Mouse (Mus musculus): ENCODE measurements around the gene Shisa7. TPM values are rescaled to one million over a fixed set of nuclear protein-coding genes. Genes with fewer than 3 reads are reported as not detected.
A peak's percentile ranks its signal among the peaks of the same experiment; 100 is the strongest.

The Shisa7 gene
- polyA plus RNA-seq, 1 experiment from 2014 or later, result 8.8 TPM

DNA sequence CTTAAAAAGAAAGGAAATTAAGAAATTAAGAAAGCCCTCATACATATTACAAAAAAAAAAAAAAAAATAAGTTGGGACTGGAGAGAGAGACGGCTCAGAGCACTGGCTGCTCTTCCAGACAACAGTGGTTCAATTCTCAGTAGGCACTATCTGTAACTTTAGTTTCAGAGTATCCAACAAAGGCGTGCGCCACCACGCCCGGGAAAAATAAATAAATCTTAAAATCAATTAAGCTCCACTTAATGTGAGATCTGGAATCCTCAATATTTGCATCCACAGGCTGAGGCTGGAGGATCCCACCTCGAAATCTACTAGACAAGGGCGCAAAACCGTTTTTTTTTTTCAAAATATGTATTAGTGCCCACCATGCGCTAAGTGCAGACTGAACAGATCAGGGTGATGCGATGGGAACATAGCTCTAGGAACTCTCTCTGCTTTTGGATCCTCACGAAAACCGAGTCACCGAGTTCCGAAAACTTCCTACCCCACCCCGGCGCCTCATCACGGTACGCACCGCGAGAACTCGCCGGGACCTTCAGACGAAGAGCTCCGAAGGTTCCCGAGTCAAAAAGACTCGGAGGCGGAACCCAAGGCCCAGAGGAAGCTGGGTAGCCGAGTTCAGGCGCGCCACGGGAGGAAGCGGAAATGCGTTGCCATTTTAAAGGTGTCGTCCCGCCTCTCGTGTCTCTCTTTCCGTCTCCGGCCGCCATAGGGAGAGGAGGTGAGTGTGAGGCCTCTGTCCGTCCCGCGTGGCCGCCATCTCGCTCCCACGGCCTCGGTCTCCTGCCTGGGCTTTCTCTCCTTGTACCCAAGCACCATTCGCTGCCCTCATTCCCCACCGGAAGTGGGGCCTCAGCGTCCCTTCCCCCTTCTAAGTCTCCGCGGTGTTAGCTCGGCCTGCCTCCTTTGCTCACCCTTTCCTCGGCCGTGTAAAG, 52.0 kb downstream of the Shisa7 start, which contains the start of gene Rpl28:
Gene Rpl28 (plus strand): TSS at position 597 of the 935 bp plus-strand sequence.
- Histone ChIP-seq H3K4me3 (replicated peaks) (peak within 1 kb of the TSS; percentile 70), H3K36me3 (peaks cover 35% of the 10 kb centered on the region), H3K27ac (peak within 1 kb of the TSS; percentile 85), H3K9me3 (no peaks in the 10 kb centered on the region), H3K27me3 (peaks cover 16% of the 10 kb centered on the region; the same call in 1 of the 2 replicates), H3K9ac (replicated peaks) (peak within 1 kb of the TSS; percentile 91), H3K4me2 (replicated peaks) (peak within 1 kb of the TSS; percentile 89), H3K4me1 (replicated peaks) (peaks cover 28% of the 10 kb centered on the region)
- 2% methylated on average over 54 of the region's 54 CpGs for WGBS
- peak; percentile 91 for ATAC-seq

DNA sequence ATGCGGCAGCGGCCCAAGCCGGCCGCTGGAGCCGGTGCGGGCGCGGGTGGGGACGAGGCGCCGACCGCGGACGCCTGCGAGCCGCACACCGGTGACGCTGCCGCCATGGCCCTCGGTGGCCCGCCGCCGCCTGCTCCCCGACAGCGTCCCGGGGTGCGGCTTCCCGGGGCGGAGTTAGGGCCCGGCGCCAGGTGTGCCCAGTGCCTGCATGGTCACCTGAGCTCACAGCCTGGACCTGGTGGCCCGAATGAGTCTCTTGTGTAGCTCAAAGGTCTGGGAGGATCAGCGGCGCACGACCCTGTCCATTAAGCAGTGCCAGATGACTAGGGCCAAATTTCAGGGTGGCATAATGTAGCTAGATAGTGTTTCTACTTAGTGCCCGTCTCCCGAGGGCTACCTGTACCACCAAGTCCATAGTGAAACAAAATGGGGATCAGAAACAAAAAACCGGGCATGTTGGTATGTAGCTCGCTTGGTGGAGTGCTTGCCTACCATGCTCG, 55.0 kb downstream of the Shisa7 start, which contains the start of gene Tmem238:
Gene Tmem238 (minus strand): TSS at position 221 of the 500 bp plus-strand sequence.
- H3K27me3 ChIP-seq, result peaks cover 23% of the 10 kb centered on the region; the same call in 1 of the 2 replicates
- H3K9ac ChIP-seq (replicated peaks), result peak within 1 kb of the TSS; percentile 81
- ATAC-seq, result no peak
- peaks cover 8% of the 10 kb centered on the region for H3K36me3 ChIP-seq
- no peaks in the 10 kb centered on the region for H3K9me3 ChIP-seq
- peak within 1 kb of the TSS; percentile 90 for H3K4me2 ChIP-seq (replicated peaks)
- peak within 1 kb of the TSS; percentile 55 for H3K4me3 ChIP-seq (replicated peaks)
- H3K27ac ChIP-seq, result peak within 1 kb of the TSS; percentile 58
- 9% methylated on average over 40 of the region's 40 CpGs for WGBS
- peaks cover 26% of the 10 kb centered on the region for H3K4me1 ChIP-seq (replicated peaks)

DNA sequence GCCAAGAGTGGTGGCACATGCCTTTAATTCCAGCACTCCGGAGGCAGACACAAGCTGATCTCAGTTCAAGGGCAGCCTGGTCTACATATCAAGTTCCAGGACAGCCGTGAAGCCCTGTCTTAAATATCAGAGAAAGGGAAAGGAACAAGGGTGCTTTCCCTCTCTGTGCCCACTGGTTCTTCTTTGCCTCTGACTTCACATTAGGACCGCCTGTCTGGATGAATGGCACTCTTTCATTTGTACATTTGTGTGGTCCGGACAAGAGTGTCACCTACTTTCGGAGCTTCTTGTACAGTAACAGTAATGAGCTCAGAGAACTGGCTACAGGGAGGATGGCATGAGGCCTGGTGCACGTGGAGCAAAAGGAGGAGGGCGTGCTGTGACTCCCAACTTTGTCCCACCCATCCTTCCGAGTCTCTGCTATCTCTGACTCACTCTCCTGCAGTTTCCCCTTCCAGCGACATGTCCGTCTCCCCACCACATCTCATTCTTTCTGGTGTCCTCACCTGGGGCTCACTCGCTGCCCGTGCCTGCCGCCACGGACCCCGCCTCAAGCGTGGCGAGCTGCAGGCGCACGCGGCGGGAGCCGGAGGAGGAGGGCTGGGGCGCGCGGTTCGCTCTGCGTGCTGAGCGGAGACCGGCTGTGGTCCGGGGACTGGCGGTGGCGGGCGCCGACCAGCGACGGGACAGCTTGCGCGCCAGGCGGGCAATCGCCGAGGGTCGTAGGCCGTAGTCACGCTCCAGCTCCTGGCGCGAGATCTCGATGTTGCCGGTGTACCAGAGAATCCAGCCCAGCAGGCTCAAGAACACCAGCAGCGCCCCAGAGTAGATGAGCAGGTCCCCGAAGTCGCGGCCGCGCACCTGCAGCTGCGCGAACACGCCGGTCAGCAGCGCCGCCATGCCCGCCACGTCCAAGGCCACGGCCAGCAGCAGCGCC, 55.7 kb downstream of the Shisa7 start:
- peak; percentile 51 for ATAC-seq
- Histone ChIP-seq H3K27ac (peak overlapping the region; percentile 58), H3K9ac (replicated peaks) (peak overlapping the region; percentile 81), H3K4me3 (replicated peaks) (peak overlapping the region; percentile 55), H3K4me1 (replicated peaks) (peaks cover 19% of the 10 kb centered on the region), H3K36me3 (0 out of 2 replicates have a peak, but pooled peaks cover 1% of the 10 kb centered on the region), H3K27me3 (peaks cover 23% of the 10 kb centered on the region; the same call in 1 of the 2 replicates), H3K4me2 (replicated peaks) (peak overlapping the region; percentile 90), H3K9me3 (no peaks in the 10 kb centered on the region)
- WGBS, result 2% methylated on average over 64 of the region's 64 CpGs

DNA sequence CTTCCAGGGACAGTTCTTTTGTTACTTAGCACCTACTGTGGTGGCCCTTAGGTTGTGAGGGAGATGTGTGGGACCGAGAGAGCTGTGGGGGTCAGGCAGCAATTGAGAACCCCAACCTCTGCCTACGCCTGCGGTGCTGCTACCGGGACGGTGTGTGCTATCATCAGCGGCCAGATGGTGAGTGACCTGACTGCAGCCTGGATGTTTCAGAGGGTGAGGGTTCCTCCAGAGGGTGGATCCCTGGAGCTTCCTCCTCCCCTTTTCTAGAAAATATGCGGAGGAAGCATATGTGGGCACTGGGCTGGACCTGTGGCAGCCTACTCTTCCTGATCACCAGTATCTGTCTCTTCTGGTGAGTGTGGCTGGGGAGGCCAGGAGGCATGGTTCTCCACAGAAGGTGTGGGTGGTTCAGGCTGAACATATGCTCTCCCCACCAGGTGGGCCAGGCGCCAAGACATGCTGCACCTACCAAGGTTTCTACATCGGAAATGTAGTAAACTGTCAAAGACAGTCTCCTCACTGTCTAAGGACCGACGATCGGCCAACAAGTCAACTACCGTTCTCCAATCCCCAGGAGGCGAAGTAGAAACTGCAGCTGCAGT, 60.7 kb downstream of the Shisa7 start:
- H3K4me3 ChIP-seq (replicated peaks), result no peak overlapping the region
- 87% methylated on average over 14 of the region's 14 CpGs for WGBS
- no peak for ATAC-seq
- H3K27me3 ChIP-seq, result peaks cover 35% of the 10 kb centered on the region
- H3K4me2 ChIP-seq (replicated peaks), result no peak overlapping the region
- no peaks in the 10 kb centered on the region for H3K36me3 ChIP-seq
- no peak overlapping the region for H3K27ac ChIP-seq
- peaks cover 6% of the 10 kb centered on the region for H3K4me1 ChIP-seq (replicated peaks)
- H3K9ac ChIP-seq (replicated peaks), result no peak overlapping the region
- H3K9me3 ChIP-seq, result no peaks in the 10 kb centered on the region

DNA sequence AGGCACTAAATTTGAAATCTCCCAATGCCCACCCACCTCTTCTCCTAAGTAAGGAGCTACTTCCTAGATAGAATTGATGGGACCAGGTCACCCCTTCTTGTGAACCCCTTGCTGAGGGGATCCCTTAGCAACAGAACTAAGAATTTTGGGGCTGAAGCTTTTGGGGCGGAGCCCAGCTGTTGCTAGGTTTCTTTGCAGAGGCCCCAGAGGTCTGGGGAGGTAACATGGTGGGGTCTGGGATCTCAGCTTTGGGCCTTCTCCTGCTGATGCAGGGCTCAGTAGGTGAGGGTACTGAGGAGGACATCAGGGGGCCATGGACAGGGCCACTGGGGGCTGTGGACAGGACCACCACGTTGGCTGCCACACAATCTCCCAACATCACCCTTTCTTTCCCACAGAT, 61.7 kb downstream of the Shisa7 start, which contains the start of the genes Il11 and Tmem190:
Gene Il11 (minus strand): TSS at position 101 of the 400 bp plus-strand sequence.
Gene Tmem190 (plus strand): TSS at position 179 of the 400 bp plus-strand sequence.
- H3K4me3 ChIP-seq (replicated peaks), result no peak within 1 kb of the TSS
- H3K4me1 ChIP-seq (replicated peaks), result peaks cover 2% of the 10 kb centered on the region
- no peaks in the 10 kb centered on the region for H3K9me3 ChIP-seq
- no peaks in the 10 kb centered on the region for H3K36me3 ChIP-seq
- peaks cover 40% of the 10 kb centered on the region for H3K27me3 ChIP-seq
- no peak within 1 kb of the TSS for H3K4me2 ChIP-seq (replicated peaks)
- H3K9ac ChIP-seq (replicated peaks), result no peak within 1 kb of the TSS
- no peak for ATAC-seq
- H3K27ac ChIP-seq, result no peak within 1 kb of the TSS
- WGBS, result 70% methylated on average over 2 of the region's 2 CpGs

DNA sequence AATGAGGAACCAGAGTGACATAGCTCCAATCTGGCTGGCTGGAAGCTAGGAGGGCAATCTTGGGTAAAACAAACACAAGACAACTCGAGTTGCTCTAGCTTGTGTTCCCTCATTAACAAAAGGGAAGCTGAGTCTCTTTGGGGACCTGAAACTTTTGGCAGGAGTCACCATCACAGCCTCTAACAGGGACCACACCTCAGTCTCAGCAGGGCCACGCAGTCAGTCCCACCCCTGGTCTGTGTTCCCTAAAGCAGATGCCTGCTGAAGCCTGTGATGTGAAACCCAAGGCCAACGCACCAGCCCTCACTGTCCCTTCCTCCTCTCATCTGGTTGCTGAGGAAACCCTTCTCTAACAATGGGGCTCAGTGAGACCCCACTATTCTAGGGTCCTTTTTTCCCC, 62.4 kb downstream of the Shisa7 start:
- peaks cover 40% of the 10 kb centered on the region for H3K27me3 ChIP-seq
- H3K9ac ChIP-seq (replicated peaks), result no peak overlapping the region
- no peak for ATAC-seq
- H3K36me3 ChIP-seq, result no peaks in the 10 kb centered on the region
- no peak overlapping the region for H3K27ac ChIP-seq
- H3K4me1 ChIP-seq (replicated peaks), result peaks cover 4% of the 10 kb centered on the region
- WGBS, result 49% methylated on average over 3 of the region's 3 CpGs
- no peaks in the 10 kb centered on the region for H3K9me3 ChIP-seq
- no peak overlapping the region for H3K4me2 ChIP-seq (replicated peaks)
- no peak overlapping the region for H3K4me3 ChIP-seq (replicated peaks)

DNA sequence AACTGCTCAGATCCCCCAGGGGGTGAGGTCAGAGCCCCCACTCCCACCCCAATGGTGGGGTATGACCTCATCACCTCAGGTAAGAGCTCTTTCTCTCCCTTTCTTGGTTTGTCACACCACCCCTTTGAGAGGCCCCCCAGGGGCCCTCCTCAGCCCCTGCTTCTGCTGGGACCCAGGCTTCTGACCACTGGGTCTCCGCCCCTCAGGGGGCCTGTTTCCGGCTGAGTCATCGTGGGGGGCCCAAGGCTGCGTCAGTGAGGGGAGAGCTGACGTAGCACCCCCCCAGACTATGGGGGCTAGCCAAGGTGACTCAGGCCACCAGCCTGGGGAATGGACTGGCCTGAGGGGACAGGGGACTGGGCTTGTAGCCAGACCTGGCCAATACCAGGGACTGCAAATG, 64.6 kb downstream of the Shisa7 start:
- H3K4me2 ChIP-seq (replicated peaks), result no peak overlapping the region
- no peak overlapping the region for H3K9ac ChIP-seq (replicated peaks)
- H3K4me1 ChIP-seq (replicated peaks), result peaks cover 9% of the 10 kb centered on the region
- no peaks in the 10 kb centered on the region for H3K36me3 ChIP-seq
- H3K27me3 ChIP-seq, result peaks cover 60% of the 10 kb centered on the region
- 43% methylated on average over 5 of the region's 5 CpGs for WGBS
- no peak for ATAC-seq
- no peak overlapping the region for H3K27ac ChIP-seq
- no peaks in the 10 kb centered on the region for H3K9me3 ChIP-seq
- no peak overlapping the region for H3K4me3 ChIP-seq (replicated peaks)

DNA sequence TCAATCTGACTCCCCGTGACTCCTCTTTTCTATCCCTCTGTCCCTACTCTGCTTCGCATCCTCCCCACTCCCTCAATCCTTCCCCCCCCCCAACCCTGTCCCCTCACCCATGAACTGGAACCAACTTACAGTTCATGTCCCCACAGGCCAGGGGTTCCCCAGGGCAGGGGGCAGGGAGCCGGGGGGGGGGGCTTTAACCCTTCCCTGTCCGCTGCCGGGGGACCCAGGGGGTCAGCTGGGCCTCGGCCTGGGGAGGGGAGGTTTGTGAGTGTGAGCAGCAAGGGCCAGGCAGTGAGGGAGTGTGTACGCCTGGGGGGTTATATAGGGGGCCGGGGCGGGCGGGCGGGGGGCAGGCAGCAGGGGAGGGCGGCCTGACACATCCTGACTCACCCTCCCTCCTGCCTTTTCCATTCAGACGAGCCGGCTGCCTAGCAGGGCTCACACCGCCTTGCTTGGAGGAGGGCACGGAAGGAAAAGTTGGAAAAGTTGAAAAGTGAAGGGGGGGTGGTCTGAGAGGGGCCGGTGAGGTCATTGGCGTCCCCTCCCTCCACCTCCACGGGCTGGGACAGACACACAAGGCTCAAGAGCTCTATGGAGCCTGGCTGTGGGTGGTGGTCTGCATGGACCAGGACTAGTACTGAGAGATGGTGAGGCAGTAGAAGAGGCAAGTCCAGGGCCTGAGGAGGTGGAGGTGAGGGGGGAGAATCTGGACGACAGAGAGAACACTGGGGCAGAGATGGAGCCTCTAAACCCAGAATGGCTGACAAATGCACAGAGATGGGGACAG, 66.5 kb downstream of the Shisa7 start:
- no peak overlapping the region for H3K4me3 ChIP-seq (replicated peaks)
- H3K36me3 ChIP-seq, result no peaks in the 10 kb centered on the region
- H3K4me2 ChIP-seq (replicated peaks), result no peak overlapping the region
- 6% methylated on average over 15 of the region's 20 CpGs for WGBS
- no peak for ATAC-seq
- no peaks in the 10 kb centered on the region for H3K9me3 ChIP-seq
- H3K4me1 ChIP-seq (replicated peaks), result peaks cover 9% of the 10 kb centered on the region
- H3K27ac ChIP-seq, result no peak overlapping the region
- H3K27me3 ChIP-seq, result peaks cover 63% of the 10 kb centered on the region
- H3K9ac ChIP-seq (replicated peaks), result no peak overlapping the region

DNA sequence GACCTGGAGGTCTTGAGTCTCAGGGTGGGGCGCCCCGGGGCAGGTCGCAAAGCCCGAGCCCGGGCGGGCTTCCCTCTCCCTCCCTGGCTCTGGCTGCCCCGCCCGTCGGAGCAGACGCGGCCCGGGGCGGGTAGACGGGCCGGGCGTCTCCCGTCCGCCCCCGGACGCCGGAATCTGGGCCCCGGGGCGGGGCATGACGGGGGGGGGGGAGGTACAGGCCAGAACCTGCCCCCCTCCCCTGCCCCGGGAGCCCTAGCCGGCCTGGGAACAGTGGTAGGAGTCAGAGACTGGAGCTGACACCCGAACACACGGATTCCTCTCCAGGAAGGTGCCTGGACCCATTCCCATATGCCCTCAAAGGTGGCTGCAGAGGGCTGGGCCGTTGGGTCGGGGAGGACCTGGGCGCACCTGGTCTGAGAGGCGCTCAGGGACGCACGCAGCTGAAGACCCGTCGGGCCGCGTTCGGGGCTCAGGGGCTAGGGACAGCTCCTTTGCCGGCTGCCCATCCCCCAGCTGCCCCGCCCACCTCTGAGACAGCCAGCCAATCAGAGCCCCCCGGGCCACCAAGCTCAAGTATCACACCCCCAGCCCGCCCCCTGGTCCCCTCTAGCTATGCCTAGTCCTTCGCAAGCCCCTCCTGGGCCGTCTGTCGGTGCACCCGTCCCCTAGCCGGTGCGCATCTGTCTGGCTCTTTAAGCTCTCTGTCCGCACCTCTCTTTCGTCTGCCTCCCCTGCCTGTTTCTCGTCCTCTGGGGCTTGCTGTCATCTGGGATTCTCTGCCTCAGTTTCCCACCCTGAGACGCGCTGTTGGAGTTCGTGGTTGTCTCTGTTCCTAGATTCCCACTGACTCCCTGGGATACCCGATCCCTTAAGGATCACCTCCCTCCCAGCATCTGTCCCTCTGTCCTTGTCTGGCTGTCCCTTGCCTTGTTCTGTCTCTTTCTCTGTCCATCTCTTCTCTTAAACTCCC, 67.3 kb downstream of the Shisa7 start:
- peaks cover 63% of the 10 kb centered on the region for H3K27me3 ChIP-seq
- under 1% methylated on average over 32 of the region's 56 CpGs for WGBS
- H3K9ac ChIP-seq (replicated peaks), result peak overlapping the region; percentile 48
- H3K4me2 ChIP-seq (replicated peaks), result peak overlapping the region; percentile 53
- peak overlapping the region; percentile 34 for H3K4me3 ChIP-seq (replicated peaks)
- H3K9me3 ChIP-seq, result no peaks in the 10 kb centered on the region
- no peak overlapping the region for H3K27ac ChIP-seq
- H3K4me1 ChIP-seq (replicated peaks), result peaks cover 9% of the 10 kb centered on the region
- peak; percentile 81 for ATAC-seq
- no peaks in the 10 kb centered on the region for H3K36me3 ChIP-seq

DNA sequence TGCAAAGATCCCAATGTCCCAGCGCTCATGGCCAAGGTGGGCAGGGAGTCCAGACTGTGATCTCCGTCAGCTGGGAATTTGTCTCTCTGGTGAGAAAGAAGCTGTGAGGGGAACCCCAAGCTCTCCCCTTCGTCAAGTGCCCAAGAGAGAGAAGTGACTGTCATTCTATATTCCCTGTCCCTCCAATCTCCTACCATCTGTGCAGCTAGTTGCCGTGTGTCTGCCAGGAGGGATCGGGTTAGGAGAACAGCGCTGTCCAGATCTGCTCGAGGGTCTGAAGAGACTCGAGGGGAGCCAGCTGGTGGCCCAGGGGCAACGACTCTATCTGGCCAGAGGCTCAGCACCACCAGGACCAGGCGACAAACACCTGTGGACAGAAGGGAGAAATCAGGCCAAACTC, 68.4 kb downstream of the Shisa7 start:
- H3K27me3 ChIP-seq, result peaks cover 63% of the 10 kb centered on the region
- no peak overlapping the region for H3K27ac ChIP-seq
- WGBS, result 53% methylated on average over 10 of the region's 10 CpGs
- peaks cover 9% of the 10 kb centered on the region for H3K4me1 ChIP-seq (replicated peaks)
- H3K4me2 ChIP-seq (replicated peaks), result no peak overlapping the region
- no peak overlapping the region for H3K9ac ChIP-seq (replicated peaks)
- no peaks in the 10 kb centered on the region for H3K36me3 ChIP-seq
- no peak for ATAC-seq
- H3K9me3 ChIP-seq, result no peaks in the 10 kb centered on the region
- H3K4me3 ChIP-seq (replicated peaks), result no peak overlapping the region
